Mouse (Mus musculus): Measurements from ENCODE around the gene G6pd2.

G6pd2 gene

DNA sequence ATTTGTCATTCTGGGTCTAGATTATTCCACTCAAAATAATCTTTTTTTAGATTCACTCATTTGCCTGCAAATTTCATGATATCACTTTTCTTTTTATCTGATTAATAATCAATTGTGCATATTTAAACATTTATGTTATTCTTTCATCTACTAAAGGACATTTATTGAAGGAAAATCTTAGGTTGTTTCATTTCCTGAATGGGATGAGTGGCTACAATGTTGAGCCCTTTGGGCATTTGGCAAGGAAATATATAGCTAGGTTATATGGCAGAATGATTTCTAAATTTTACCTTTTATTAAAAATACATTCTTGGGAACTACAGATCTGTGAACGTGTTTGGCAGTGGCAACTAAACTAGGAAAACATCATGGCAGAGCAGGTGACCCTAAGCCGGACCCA is at the start of gene G6pd2:
G6pd2 (plus strand) TSS at position 301 of the 400 bp plus-strand sequence.
- DNase-seq = no peak

DNA sequence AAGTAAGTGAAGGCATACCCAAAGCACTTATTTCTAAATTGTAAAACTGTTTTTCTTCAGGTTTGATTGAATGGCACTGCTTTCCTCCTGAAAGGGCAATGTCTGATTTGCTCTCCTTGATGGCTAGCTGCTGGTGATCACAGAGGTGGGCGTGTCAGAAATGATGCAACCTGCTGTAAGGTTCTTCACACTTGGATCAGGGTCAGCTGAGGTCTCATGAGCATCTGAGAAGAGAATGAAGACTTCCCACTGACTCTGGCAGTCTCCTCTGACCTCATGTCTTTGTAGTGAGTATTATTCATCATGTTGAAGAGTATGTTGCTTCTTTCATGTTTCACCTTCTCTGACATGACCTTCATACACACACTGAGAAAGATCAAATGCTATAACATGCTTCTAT is 44.4 kb upstream of the G6pd2 start:
- no peak for DNase-seq

DNA sequence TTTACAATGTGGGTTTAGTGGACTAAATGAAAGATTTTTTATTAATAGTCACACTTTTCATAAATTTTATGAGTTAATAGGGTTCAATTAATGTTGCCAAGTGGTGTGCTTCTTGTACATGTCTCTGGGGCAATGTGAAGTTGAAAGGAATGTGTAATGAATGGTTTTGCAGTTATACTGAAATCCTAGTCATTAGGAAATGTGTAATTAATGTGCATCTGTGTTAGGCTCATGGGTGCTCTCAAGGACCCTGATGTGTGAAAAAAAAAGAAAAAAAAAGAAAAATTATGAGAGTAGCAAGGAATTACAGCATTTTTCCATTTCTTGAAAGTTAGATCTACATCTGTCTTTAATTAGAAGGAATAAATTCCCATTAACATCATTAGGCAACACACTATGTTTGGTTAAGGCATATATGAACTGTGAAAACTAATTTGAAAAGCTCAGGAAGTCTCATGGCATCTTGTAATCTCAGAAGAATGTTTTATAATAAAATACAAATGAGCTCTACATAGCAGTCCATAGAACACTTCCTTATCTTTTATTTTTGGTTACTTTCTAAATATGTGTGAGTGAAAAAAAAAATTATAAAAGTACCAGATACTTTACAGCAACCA is 24.4 kb downstream of the G6pd2 start:
- DNase-seq = no peak

GRCm38 (mm10) chr5:61843891-61844290 is 35.3 kb downstream of the G6pd2 start:
- DNase-seq = no peak

All from cerebellum, postnatal 25 days (tissue).